Mouse (Mus musculus) neural tube, embryonic 13.5 days (tissue): Measurements from ENCODE around the gene Ccdc60. TPM values are rescaled to one million over a fixed set of nuclear protein-coding genes. Genes with fewer than 3 reads are reported as not detected.
A peak's percentile ranks its signal among the peaks of the same experiment; 100 is the strongest.
"Not testable (repeated sequence)": the region's sequence is repeated elsewhere in the genome, so short reads cannot be mapped to it uniquely, and the experiment has no call there.

ENCODE experiments used
- ATAC-seq: fragments of 200-750 bp; cut with Nextera tagmentation; 2 replicates; pipeline ENCODE4 v1.8.0; 2017; ENCODE audit warnings: low read depth, mild to moderate bottlenecking, moderate TSS enrichment, moderate library complexity
- H3K27ac ChIP-seq: fragments of 300-500 bp; sonication (generic); replicated peaks from 2 replicates; pipeline ENCODE4 v1.5.1; 2015; ENCODE audit warnings: moderate library complexity, mild to moderate bottlenecking, inconsistent platforms
- H3K27me3 ChIP-seq: fragments of 300-500 bp; sonication (generic); 2 replicates; pipeline ENCODE4 v1.6.1; 2015; ENCODE audit warnings: mild to moderate bottlenecking, inconsistent platforms
- H3K36me3 ChIP-seq: fragments of 300-500 bp; sonication (generic); 2 replicates; pipeline ENCODE4 v1.6.1; 2015; ENCODE audit warnings: mild to moderate bottlenecking, inconsistent platforms
- H3K4me1 ChIP-seq: fragments of 300-500 bp; sonication (generic); replicated peaks from 2 replicates; pipeline ENCODE4 v1.6.1; 2015; ENCODE audit warnings: inconsistent platforms
- H3K4me2 ChIP-seq: fragments of 300-500 bp; sonication (generic); 2 replicates; pipeline ENCODE4 v1.6.1; 2015; ENCODE audit warnings: inconsistent platforms, mild to moderate bottlenecking, moderate library complexity
- H3K4me3 ChIP-seq: fragments of 300-500 bp; sonication (generic); 2 replicates; pipeline ENCODE4 v1.5.1; 2015; ENCODE audit warnings: mild to moderate bottlenecking, inconsistent platforms
- H3K9ac ChIP-seq: fragments of 300-500 bp; sonication (generic); 2 replicates; pipeline ENCODE4 v1.6.1; 2015; ENCODE audit warnings: moderate library complexity, mild to moderate bottlenecking, inconsistent platforms
- H3K9me3 ChIP-seq: fragments of 300-500 bp; sonication (generic); 2 replicates; pipeline ENCODE4 v1.6.1; 2016; ENCODE audit warnings: inconsistent platforms
- WGBS: fragments of 180-500 bp; shearing (Covaris S2); methylation state at CpG from one replicate; pipeline ENCODE4 v1.1.7; 2015; 5-methylcytosine and 5-hydroxymethylcytosine counted together
- polyA plus RNA-seq: library from polyadenylated mRNA; unstranded; fragments of >200 nt; fragmentation: Nextera tagmentation; extraction: Ambion mirVana; gene quantifications from 2 replicates; pipeline ENCODE4 v1.2.1, GENCODE M21; 2015

Ccdc60 gene
- polyA plus RNA-seq, 1 experiment from 2014 or later, result 0.82 TPM

DNA sequence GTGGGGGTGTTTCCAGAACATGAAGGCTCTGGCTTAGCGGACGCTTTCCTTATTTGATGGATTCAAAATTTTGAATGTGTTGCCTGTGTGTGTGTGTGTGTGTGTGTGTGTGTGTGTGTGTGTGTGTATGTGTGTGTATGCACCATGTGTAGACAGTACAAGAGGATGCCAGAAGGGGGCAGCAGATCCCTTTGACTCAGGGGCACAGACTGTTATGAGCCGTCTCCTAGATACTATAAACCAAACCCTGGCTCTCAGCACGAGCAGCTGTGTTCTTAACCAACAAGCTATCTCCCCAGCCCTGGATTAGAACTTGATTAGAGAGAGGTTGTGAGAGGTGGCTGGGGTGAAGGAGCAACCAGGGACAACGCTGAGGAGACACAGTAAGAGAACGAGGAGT, 117.1 kb downstream of the Ccdc60 start:
- 95% methylated on average over 6 of the region's 6 CpGs for WGBS
- no peaks in the 10 kb centered on the region for H3K9me3 ChIP-seq
- no peaks in the 10 kb centered on the region for H3K27me3 ChIP-seq
- ATAC-seq, result no peak
- no peak overlapping the region for H3K4me2 ChIP-seq
- no peak overlapping the region for H3K9ac ChIP-seq
- no peak overlapping the region for H3K27ac ChIP-seq
- H3K36me3 ChIP-seq, result no peaks in the 10 kb centered on the region
- 0 out of 2 replicates have a peak, but pooled peaks cover 1% of the 10 kb centered on the region for H3K4me1 ChIP-seq
- no peak overlapping the region for H3K4me3 ChIP-seq

DNA sequence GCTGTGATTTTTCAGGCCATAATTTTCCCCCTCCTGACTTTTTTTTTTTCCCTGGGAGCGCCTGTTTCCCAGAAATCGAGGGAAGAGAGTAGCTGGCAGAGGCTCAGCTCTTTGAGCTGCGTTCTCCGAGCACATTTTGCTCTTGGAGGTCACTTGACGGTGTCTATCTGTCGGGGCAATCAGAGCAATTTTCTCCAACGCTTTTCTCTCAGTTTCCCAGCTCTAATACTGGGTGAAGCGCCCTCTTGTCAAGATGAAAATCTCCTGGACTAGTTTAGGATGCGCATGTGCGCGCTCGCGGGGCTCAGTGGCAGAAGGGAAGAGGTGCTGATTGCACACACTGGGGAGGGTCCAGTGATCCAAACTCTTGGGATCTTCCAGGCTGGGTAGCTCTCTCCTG, 121.8 kb downstream of the Ccdc60 start:
- Histone ChIP-seq H3K4me2 (no peak overlapping the region), H3K4me1 (peaks cover 12% of the 10 kb centered on the region; the same call in 1 of the 2 replicates), H3K9ac (no peak overlapping the region), H3K4me3 (no peak overlapping the region), H3K9me3 (no peaks in the 10 kb centered on the region), H3K27me3 (no peaks in the 10 kb centered on the region), H3K36me3 (no peaks in the 10 kb centered on the region), H3K27ac (no peak overlapping the region)
- no peak for ATAC-seq
- WGBS, result 75% methylated on average over 13 of the region's 13 CpGs

DNA sequence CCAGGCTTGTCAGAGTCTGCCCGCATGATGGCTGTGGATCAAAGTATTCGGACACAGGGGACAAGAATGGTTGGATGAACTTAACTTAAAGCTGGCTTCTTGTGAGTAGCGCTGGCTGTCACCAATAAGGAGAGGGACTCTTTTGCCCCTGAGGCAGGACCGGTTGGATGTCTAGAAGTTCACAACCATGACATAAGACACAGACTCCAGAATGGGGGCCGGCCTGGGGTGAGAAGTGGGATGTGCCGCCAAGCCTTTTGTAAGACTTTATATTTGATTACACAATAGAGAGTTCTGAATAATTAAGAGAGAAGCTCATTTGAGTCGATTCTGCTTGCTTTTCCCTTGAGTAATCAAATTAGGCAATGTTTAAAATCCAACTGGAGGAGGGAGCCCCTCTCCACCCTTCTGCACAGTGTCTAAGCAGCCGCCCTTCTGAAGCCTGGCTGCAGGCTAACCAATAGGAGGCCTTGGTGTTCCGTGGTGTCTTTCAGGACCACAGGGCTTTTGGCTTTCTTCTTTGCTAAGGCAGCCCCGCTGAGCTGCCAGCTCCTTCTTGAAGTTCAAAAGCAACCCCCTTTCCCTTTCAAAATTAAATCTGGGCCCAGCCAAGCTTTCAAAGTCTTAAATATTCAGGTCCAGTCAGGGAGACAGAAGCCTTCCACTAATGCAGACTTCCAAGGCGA, 123.4 kb downstream of the Ccdc60 start:
- Histone ChIP-seq H3K36me3 (no peaks in the 10 kb centered on the region), H3K9me3 (no peaks in the 10 kb centered on the region), H3K4me3 (no peak overlapping the region), H3K4me2 (no peak overlapping the region), H3K4me1 (peaks cover 12% of the 10 kb centered on the region; the same call in 1 of the 2 replicates), H3K27me3 (no peaks in the 10 kb centered on the region), H3K27ac (no peak overlapping the region), H3K9ac (no peak overlapping the region)
- ATAC-seq, result no peak
- 56% methylated on average over 11 of the region's 11 CpGs for WGBS

GRCm38 (mm10) chr5:116154811-116155210, 134.0 kb downstream of the Ccdc60 start:
- no peak for ATAC-seq
- Histone ChIP-seq H3K36me3 (no peaks in the 10 kb centered on the region), H3K27ac (no peak overlapping the region), H3K9me3 (no peaks in the 10 kb centered on the region), H3K4me3 (no peak overlapping the region), H3K4me2 (no peak overlapping the region), H3K9ac (no peak overlapping the region), H3K4me1 (0 out of 2 replicates have a peak, but pooled peaks cover 3% of the 10 kb centered on the region), H3K27me3 (no peaks in the 10 kb centered on the region)
- WGBS, result 51% methylated on average over 2 of the region's 2 CpGs

GRCm38 (mm10) chr5:116146446-116146845, 142.3 kb downstream of the Ccdc60 start:
- not testable (repeated sequence) for H3K4me1 ChIP-seq, ATAC-seq, H3K9ac ChIP-seq, H3K4me3 ChIP-seq, H3K27ac ChIP-seq, H3K4me2 ChIP-seq, H3K9me3 ChIP-seq, H3K36me3 ChIP-seq, H3K27me3 ChIP-seq

GRCm38 (mm10) chr5:116144711-116145110, 144.1 kb downstream of the Ccdc60 start:
- Histone ChIP-seq H3K27me3 (no peaks in the 10 kb centered on the region), H3K9ac (no peak overlapping the region), H3K27ac (no peak overlapping the region), H3K4me1 (no peaks in the 10 kb centered on the region), H3K4me3 (no peak overlapping the region), H3K36me3 (no peaks in the 10 kb centered on the region), H3K9me3 (no peaks in the 10 kb centered on the region), H3K4me2 (no peak overlapping the region)
- no peak for ATAC-seq
- WGBS, result 60% methylated on average over 12 of the region's 12 CpGs

DNA sequence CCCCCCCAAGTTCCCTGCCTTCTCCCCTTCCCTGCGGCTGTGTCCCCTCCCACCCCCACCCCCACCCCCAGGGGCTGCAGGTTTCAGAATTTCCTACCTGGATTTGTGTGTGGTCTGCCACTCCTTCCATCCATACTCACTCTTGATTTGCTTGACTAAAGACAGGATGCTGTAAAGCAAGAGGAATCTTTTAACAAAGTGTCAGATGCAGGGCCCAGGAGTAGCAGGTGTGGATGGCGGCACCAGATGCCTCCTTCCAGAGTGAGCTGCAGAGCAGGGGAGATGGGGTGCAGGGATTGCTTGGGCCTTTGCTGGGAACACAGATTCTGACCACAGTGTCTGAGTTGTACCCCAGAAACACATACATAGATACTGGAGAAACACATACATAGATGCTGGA, 148.1 kb downstream of the Ccdc60 start:
- Histone ChIP-seq H3K27me3 (no peaks in the 10 kb centered on the region), H3K36me3 (no peaks in the 10 kb centered on the region), H3K27ac (no peak overlapping the region), H3K9ac (no peak overlapping the region), H3K4me3 (no peak overlapping the region), H3K4me2 (no peak overlapping the region), H3K4me1 (no peaks in the 10 kb centered on the region), H3K9me3 (no peaks in the 10 kb centered on the region)
- 33% methylated on average over 2 of the region's 2 CpGs for WGBS
- no peak for ATAC-seq

GRCm38 (mm10) chr5:116123344-116123743, 165.4 kb downstream of the Ccdc60 start:
- Histone ChIP-seq H3K27me3 (peaks cover 6% of the 10 kb centered on the region; the same call in 1 of the 2 replicates), H3K4me2 (no peak overlapping the region)
- 11% methylated on average over 11 of the region's 11 CpGs for WGBS

DNA sequence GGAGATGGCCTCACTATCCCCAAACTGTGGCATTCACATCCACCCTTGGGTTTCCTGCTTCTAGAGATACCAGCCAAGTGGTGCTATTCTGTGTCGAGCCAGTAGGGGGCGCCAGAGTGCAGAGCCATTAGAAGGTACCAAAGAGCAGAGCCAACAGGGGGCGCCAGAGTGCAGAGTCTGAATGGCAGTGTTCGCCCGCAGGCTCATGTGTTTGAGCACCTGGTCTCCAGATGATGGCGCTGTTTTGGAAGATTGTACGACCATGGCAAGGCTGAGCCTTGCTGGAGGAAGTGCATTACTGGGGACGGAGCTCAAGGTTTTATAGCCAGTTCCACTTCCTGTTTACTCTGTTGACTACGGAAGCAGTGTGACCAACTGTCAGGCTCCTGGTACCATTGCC, 172.2 kb downstream of the Ccdc60 start:
- H3K27me3 ChIP-seq, result no peaks in the 10 kb centered on the region
- no peak overlapping the region for H3K4me2 ChIP-seq
- no peaks in the 10 kb centered on the region for H3K9me3 ChIP-seq
- no peaks in the 10 kb centered on the region for H3K4me1 ChIP-seq
- WGBS, result 46% methylated on average over 9 of the region's 9 CpGs
- no peak overlapping the region for H3K4me3 ChIP-seq
- H3K9ac ChIP-seq, result no peak overlapping the region
- ATAC-seq, result no peak
- no peaks in the 10 kb centered on the region for H3K36me3 ChIP-seq
- H3K27ac ChIP-seq, result no peak overlapping the region

More at GRCm38 (mm10) chr5:116123344-116123743, 165.4 kb downstream of the Ccdc60 start:
- no peaks in the 10 kb centered on the region for H3K9me3 ChIP-seq
- peak; percentile 76 for ATAC-seq
- no peaks in the 10 kb centered on the region for H3K36me3 ChIP-seq
- no peak overlapping the region for H3K9ac ChIP-seq
- H3K4me1 ChIP-seq, result 0 out of 2 replicates have a peak, but pooled peaks cover 3% of the 10 kb centered on the region
- no peak overlapping the region for H3K27ac ChIP-seq
- no peak overlapping the region for H3K4me3 ChIP-seq

DNA sequence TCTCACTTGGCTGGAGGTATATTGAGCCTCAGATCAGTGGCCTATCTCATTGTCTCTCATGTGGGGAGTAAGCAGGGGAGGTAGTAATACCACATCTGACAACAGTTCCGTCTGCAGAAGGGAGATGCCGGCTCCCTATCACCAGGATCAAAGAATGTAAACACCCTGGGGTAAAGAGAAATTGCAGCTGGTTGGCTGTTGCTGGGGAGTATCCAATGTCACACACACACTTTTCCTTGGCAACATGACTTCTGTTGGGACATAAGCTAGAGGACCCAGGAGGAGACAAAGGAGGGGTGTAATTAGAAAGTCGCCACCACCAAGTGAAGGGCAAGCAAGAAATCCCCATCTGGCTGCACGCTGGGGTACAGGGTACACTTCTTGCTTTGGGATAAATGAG, 172.7 kb downstream of the Ccdc60 start:
- Histone ChIP-seq H3K4me2 (no peak overlapping the region), H3K9ac (no peak overlapping the region), H3K4me3 (no peak overlapping the region), H3K27me3 (no peaks in the 10 kb centered on the region), H3K27ac (no peak overlapping the region), H3K4me1 (no peaks in the 10 kb centered on the region), H3K9me3 (no peaks in the 10 kb centered on the region), H3K36me3 (no peaks in the 10 kb centered on the region)
- ATAC-seq, result no peak
- 72% methylated on average over 4 of the region's 4 CpGs for WGBS

DNA sequence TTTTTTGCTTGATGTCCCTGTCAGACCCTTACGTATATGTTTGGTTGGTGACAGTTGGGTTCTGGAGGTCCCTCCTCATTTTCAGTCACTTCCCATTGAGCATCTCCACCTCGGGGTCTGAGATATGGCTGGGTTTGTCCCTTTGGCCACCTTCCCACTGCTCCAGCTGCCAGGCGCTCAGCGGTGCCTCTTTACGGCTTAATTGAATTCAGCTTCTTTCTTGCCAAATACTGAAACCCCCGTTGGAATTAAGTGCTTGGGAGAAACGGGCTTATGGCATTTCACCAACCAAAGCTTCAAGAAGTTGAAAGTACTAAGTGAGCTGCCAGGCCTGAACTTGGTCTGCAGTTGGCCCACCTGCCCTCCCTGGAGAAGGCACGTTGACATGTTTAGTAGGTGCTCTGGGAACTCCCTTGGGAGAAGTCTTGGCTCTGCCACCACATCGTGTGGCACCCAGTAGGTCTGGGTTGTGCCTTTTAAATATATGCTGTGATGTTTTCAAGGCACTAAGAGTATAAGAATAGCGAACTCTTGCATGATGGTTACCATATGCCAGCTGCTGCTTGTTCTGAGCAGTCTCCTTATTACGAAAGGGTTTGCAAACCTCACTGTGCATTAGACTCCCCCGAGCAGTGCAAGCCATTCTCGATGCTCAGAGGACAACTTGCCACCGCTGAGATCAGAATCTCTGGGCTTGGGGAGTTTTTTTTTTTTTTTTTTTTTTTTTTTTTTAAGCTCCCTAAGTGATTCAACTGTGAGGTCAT, 173.5 kb downstream of the Ccdc60 start:
- WGBS, result 62% methylated on average over 14 of the region's 14 CpGs
- Histone ChIP-seq H3K4me2 (no peak overlapping the region), H3K27me3 (no peaks in the 10 kb centered on the region), H3K9ac (no peak overlapping the region), H3K4me1 (no peaks in the 10 kb centered on the region), H3K36me3 (no peaks in the 10 kb centered on the region), H3K9me3 (no peaks in the 10 kb centered on the region), H3K4me3 (no peak overlapping the region), H3K27ac (no peak overlapping the region)
- no peak for ATAC-seq

GRCm38 (mm10) chr5:116108651-116109050, 180.1 kb downstream of the Ccdc60 start:
- 91% methylated on average over 10 of the region's 10 CpGs for WGBS
- H3K9me3 ChIP-seq, result no peaks in the 10 kb centered on the region
- ATAC-seq, result no peak

More at GRCm38 (mm10) chr5:116108651-116109050, 180.1 kb downstream of the Ccdc60 start:
- no peaks in the 10 kb centered on the region for H3K36me3 ChIP-seq
- H3K4me3 ChIP-seq, result no peak overlapping the region
- no peak overlapping the region for H3K27ac ChIP-seq
- no peak overlapping the region for H3K9ac ChIP-seq
- no peaks in the 10 kb centered on the region for H3K4me1 ChIP-seq
- H3K27me3 ChIP-seq, result no peaks in the 10 kb centered on the region
- no peak overlapping the region for H3K4me2 ChIP-seq
